Mouse (Mus musculus): ENCODE measurements around the gene Akna. TPM values are rescaled to one million over a fixed set of nuclear protein-coding genes. Genes with fewer than 3 reads are reported as not detected.

Gene Akna
- total and polyA plus RNA-seq, 3 experiments = 6.5 to 37.5 (median 28.0) TPM

DNA sequence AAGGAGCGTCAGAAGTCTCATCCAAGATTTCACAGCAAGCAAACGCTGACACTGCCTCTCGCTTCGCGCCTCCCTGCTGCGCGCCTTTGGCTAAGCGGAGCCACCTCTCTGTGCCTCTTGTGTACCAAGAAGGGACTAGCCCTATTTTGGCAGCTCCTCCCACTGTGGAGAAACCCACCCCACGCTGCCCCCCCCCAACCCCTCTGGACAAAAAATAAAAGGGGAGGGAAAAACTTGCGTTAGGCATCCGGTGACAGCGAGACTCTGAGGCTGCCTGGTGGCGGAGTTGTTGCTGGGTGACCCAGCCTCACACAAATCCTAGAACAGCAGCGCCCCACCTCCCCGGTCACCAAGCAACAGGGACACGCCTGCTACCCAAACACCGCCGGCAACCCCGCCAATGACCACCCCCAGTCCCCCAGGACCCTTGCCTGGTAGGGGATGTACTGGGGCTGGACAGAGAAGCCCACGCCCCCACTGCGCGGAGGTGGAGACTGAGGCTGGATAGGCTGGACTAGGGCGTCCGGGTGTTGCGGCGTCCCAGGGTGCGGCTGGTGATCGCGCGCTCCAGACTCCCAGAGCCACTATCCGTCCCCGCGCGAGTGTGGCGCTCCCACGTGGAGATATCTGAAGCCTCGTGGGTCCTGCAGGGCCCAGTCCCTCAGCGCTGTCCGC lies 6.9 kb upstream of the Akna start:
- TF ChIP-seq EP300 (IDR thresholded peaks at IDR 0.05; ENCODE audit: low read length) (no peak), POLR2AphosphoS2 (IDR thresholded peaks at IDR 0.05; ENCODE audit: low read depth, low read length) (no peak), ELF1 (IDR thresholded peaks at IDR 0.05; ENCODE audit: low read depth, low read length) (0 out of 2 replicates have a peak, but pooled peaks have one; percentile 10), CHD1 (IDR thresholded peaks at IDR 0.05; ENCODE audit: low read depth, low read length) (no peak), JUND (conservative IDR thresholded peaks at IDR 0.05; ENCODE audit: low read depth, low read length) (no peak), ZKSCAN1 (IDR thresholded peaks at IDR 0.05; ENCODE audit: borderline replicate concordance, low read depth, low read length) (no peak), TBP (conservative IDR thresholded peaks at IDR 0.05; ENCODE audit: low read depth, low read length) (no peak), ZC3H11A (IDR thresholded peaks at IDR 0.05; ENCODE audit: low read depth, low read length) (no peak), HCFC1 (IDR thresholded peaks at IDR 0.05; ENCODE audit: low read depth, low read length) (no peak; the same call in 1 of the 2 replicates), USF2 (conservative IDR thresholded peaks at IDR 0.05; ENCODE audit: low read depth, low read length) (no peak), POLR2A (IDR thresholded peaks at IDR 0.05; ENCODE audit: low read depth, low read length) (no peak), ETS1 (conservative IDR thresholded peaks at IDR 0.05; ENCODE audit: low read depth, low read length) (no peak; the same call in 1 of the 2 replicates), GABPA (IDR thresholded peaks at IDR 0.05; ENCODE audit: insufficient replicate concordance, low read depth, low read length) (no peak), JUN (IDR thresholded peaks at IDR 0.05; ENCODE audit: insufficient read depth, low read depth, low read length) (no peak), PAX5 (IDR thresholded peaks at IDR 0.05; ENCODE audit: low read length) (no peak), CTCF (conservative IDR thresholded peaks at IDR 0.05 in 1 of 2, IDR thresholded peaks at IDR 0.05 in 1 of 2; ENCODE audit: low read depth in 2 of 2, low read length in 2 of 2) (no peak), MAFK (IDR thresholded peaks at IDR 0.05; ENCODE audit: insufficient replicate concordance, low read length) (no peak), MAX (IDR thresholded peaks at IDR 0.05; ENCODE audit: low read length) (peak; percentile 80), ZMIZ1 (IDR thresholded peaks at IDR 0.05; ENCODE audit: low read depth, low read length) (no peak; the same call in 1 of the 2 replicates), MEF2A (IDR thresholded peaks at IDR 0.05; ENCODE audit: borderline replicate concordance, low read depth, low read length) (peak; percentile 33; the same call in 1 of the 2 replicates), SMC3 (IDR thresholded peaks at IDR 0.05; ENCODE audit: low read depth, low read length) (no peak), UBTF (IDR thresholded peaks at IDR 0.05; ENCODE audit: low read depth, low read length) (no peak; the same call in 1 of the 2 replicates), SIN3A (IDR thresholded peaks at IDR 0.05; ENCODE audit: low read length) (peak; percentile 95), MXI1 (IDR thresholded peaks at IDR 0.05; ENCODE audit: low read depth, low read length) (peak; percentile 95), NRF1 (IDR thresholded peaks at IDR 0.05; ENCODE audit: low read depth, low read length) (0 out of 2 replicates have a peak, but pooled peaks have one; percentile 26), NELFE (IDR thresholded peaks at IDR 0.05; ENCODE audit: low read depth, low read length) (0 out of 2 replicates have a peak, but pooled peaks have one; percentile 68), MYC (IDR thresholded peaks at IDR 0.05; ENCODE audit: low read depth, low read length) (peak; percentile 54; the same call in 1 of the 2 replicates), BHLHE40 (IDR thresholded peaks at IDR 0.05; ENCODE audit: low read depth, low read length) (0 out of 2 replicates have a peak, but pooled peaks have one; percentile 21), TCF12 (IDR thresholded peaks at IDR 0.05; ENCODE audit: low read depth, low read length) (0 out of 2 replicates have a peak, but pooled peaks have one; percentile 9), MAZ (IDR thresholded peaks at IDR 0.05; ENCODE audit: low read depth, low read length) (peak; percentile 41), KAT2A (IDR thresholded peaks at IDR 0.05; ENCODE audit: insufficient replicate concordance, low read length) (0 out of 2 replicates have a peak, but pooled peaks have one; percentile 34), E2F4 (IDR thresholded peaks at IDR 0.05; ENCODE audit: insufficient replicate concordance, low read depth, low read length) (no peak), RCOR1 (conservative IDR thresholded peaks at IDR 0.05; ENCODE audit: low read depth, low read length) (no peak; the same call in 1 of the 2 replicates), IRF4 (IDR thresholded peaks at IDR 0.05; ENCODE audit: low read depth, low read length) (0 out of 2 replicates have a peak, but pooled peaks have one; percentile 9), USF1 (IDR thresholded peaks at IDR 0.05; ENCODE audit: low read depth, low read length) (no peak), ZNF384 (IDR thresholded peaks at IDR 0.05; ENCODE audit: low read depth, low read length) (peak; percentile 58; the same call in 1 of the 2 replicates), CHD2 (IDR thresholded peaks at IDR 0.05; ENCODE audit: low read length) (no peak), RAD21 (IDR thresholded peaks at IDR 0.05; ENCODE audit: low read depth, low read length) (no peak)
- H3K27me3 ChIP-seq (replicated peaks) = no peaks in the 10 kb centered on the region
- peaks cover 0 to 10% of the 10 kb centered on the region in 2 experiments for H3K36me3 ChIP-seq (replicated peaks in 1 of 2; ENCODE audit: control insufficient read depth in 1 of 2, insufficient read depth in 1 of 2, low read length in 1 of 2)
- peaks cover 14 to 33% of the 10 kb centered on the region in 2 experiments for H3K4me1 ChIP-seq (ENCODE audit: control insufficient read depth in 1 of 2, insufficient read depth in 2 of 2)
- H3K9ac ChIP-seq (ENCODE audit: insufficient read depth, low read depth) = peak overlapping the region; percentile 99
- peak overlapping the region; percentile 41 for H3K4me2 ChIP-seq (ENCODE audit: insufficient read depth, low read depth, poor library complexity, severe bottlenecking)
- H3K79me2 ChIP-seq (replicated peaks; ENCODE audit: control insufficient read depth, extremely low read depth, insufficient read depth, poor library complexity, severe bottlenecking) = peaks cover 29% of the 10 kb centered on the region
- dilution Hi-C loops (cut with MboI; ENCODE audit: extremely low pct_ligation_motif_present, extremely low pct_unique_long_range_greater_than_20kb, low sequenced_read_pairs) = no loop called here
- peak overlapping the region; percentile 97 for H3K27ac ChIP-seq (ENCODE audit: insufficient read depth, low read depth)
- H3K4me3 ChIP-seq (replicated peaks in 1 of 3; ENCODE audit: low read depth in 2 of 3, low read length in 2 of 3, poor library complexity in 1 of 3) = peak overlapping the region; percentile 56 to 93 (median 64)
- in situ Hi-C loops (cut with MboI; ENCODE audit: low pct_ligation_motif_present, low pct_unique_long_range_greater_than_20kb, low sequenced_read_pairs) = loop anchor here (5.0 to 25.0 kb wide), 5 partner anchors 38 to 527 kb away; partner anchors contain the start of genes Orm3 and Tnfsf8
- H3K9me3 ChIP-seq (replicated peaks; ENCODE audit: low read length) = no peaks in the 10 kb centered on the region
- DNase-seq (ENCODE audit: extremely low read depth) = peak; percentile 90

Measured in CH12.LX (cell line).